Mouse (Mus musculus): Measurements from ENCODE around the gene Sgsm1.
"Not testable (repeated sequence)": the region's sequence is repeated elsewhere in the genome, so short reads cannot be mapped to it uniquely, and the experiment has no call there.

The Sgsm1 gene

GRCm38 (mm10) chr5:113310377-113311003 is at the start of gene Sgsm1:
Gene Sgsm1, minus strand, starts transcription at chr5:113310786.
- DNase-seq = peak; percentile 92

DNA sequence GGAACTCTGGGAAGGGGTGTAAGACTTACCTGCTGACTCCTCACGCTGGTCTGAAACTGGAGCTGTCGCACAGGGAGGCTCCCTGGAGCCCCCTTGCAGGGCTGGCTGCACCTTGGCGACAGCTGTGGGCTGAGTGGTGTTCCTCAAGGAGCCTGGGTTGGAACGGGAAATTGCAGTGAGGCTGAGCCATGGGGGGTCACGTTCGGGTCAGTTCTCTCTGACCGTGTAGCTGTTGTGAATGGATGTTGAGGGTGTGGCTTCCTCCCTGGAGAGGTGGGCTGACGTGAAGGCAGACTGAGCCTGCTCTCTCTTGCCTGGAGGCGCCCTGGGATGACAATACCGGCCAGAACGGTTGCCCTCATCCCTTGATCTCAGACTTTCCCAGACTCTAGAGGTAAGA is 48.2 kb upstream of the Sgsm1 start:
- no peak for DNase-seq

GRCm38 (mm10) chr5:113357656-113358055 is 47.1 kb upstream of the Sgsm1 start:
- DNase-seq = no peak

- no peak for DNase-seq
These were observed 46.6 kb upstream of the Sgsm1 start, which contains the start of gene Aym1 for GRCm38 (mm10) chr5:113357186-113357585. Gene Aym1, plus strand, starts transcription at chr5:113357294.

GRCm38 (mm10) chr5:113354311-113354710 is 43.7 kb upstream of the Sgsm1 start:
- no peak for DNase-seq

DNA sequence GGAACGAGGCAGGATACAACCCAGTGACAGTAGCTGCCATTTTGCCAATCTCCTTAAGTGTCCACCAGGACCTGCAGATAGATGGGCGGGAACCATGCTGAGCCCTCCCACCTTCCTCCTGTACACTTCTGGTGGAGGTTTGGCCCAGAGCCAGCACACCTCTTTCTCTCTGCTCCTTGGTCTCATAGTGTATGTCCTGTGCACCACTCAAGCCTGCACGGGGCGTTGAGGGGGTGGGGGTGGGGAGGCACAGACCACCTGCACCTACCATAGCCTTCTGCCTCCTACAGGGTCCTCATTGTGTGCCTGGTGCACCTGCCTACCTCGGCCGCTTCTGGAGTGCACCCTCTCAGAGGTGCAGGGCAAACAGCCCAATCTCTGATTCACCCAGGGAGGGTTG is 42.0 kb upstream of the Sgsm1 start:
- no peak for DNase-seq

- DNase-seq = no peak
These were observed 41.2 kb upstream of the Sgsm1 start for GRCm38 (mm10) chr5:113351768-113352167.

DNA sequence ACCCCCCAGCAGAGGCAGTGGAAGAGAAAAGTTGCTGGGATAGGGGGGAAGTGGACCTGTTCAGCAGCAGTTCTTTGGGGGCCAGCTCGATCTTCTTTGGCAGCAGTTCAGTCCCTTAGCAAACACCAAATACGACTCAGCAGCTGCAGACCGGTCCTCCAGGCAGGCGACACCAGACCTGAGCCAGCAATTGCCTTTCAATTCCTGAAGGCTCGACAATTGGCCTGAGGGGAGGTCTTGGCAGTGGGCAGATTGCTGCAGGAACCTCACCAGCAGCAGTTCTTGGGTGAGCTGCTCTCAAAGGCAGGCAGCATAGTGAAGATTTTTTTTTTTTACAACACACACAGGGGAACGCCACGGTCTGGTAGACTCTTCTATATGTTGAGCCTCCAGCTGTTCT is 39.2 kb upstream of the Sgsm1 start:
- no peak for DNase-seq

- DNase-seq = no peak
These were observed 38.6 kb upstream of the Sgsm1 start for GRCm38 (mm10) chr5:113349226-113349625.

GRCm38 (mm10) chr5:113348597-113348996 is 38.0 kb upstream of the Sgsm1 start:
- no peak for DNase-seq

DNA sequence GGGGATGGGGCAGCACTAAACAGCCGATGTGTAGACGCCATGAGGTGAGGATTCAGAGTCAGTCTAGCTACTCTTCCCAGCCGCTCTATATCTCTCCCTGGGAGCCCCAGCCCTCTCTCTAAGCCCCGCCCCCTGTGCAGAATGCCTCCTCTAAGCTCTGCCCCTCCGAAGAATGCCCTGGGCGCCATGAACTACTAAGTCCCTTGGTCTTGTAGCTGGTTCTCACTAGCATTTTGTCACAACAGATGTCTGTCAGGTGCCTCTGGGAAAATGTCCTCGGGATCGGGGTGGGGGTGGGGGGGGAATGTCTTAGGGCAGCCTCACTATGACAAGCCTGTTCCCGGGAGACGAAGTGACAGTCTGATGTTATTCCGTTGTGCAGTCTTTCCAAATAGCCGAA is 37.0 kb upstream of the Sgsm1 start:
- no peak for DNase-seq

DNA sequence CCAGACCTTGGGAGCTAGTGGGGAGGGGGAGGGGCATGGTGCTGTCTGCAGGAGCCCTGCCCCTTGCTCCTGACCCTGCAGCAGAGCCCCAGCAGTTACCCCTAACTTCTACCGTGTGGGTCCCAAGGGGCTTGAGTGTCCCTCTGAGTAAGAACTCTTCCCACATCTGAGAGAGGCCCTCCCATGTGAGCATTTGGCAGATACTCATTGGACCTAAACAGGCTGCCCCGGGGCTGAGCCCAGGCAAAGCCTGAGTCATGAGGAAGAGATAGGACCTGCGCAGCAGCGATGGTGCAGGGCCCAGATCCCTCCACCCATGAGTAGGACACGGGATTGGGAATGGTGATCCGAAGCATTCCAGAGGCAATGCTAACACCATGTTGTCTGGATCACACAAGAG is 36.1 kb upstream of the Sgsm1 start:
- not testable (repeated sequence) for DNase-seq

DNA sequence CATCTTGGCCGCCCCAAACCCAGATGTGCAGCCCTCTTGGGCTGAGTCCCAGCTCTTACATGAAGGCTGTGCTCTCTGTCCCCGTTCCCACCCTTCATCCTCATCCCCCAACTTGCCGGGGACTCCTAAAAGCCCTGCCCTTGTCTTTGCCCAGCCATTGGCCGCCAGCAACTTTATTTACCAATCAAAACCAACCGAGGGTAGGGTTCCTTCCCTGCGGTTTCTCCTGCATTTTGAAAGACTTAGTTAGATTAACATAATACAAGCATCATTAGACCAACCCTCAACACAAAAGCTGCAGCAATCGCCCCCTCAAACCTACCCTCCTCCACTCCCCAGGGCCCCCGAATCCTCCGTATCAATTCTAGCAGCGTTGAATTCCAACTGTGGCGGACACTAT is 35.2 kb upstream of the Sgsm1 start:
- DNase-seq = no peak

- no peak for DNase-seq
These were observed 34.2 kb upstream of the Sgsm1 start for GRCm38 (mm10) chr5:113344635-113345386.

DNA sequence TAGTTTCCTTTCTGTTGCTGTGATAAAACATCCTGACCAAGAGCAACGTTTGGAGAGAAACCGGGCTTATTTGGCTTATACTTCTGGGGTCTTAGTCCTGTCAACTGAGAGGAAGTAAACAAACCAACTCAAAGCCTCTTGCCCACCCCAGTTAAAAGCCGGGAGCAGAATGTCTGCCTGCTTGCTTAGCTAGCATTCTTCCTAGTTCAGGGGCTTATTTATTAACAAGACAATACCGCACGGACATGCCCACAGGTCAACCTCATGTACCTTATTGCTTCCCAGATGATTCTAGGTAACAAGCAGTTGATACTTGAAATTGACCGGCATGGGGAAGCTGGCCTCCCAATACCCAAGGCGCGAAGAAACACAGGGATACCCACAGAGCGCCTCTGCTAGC is 25.7 kb upstream of the Sgsm1 start:
- DNase-seq = no peak

- no peak for DNase-seq
These were observed 25.1 kb upstream of the Sgsm1 start for GRCm38 (mm10) chr5:113335732-113336131.

- no peak for DNase-seq
These were observed 24.3 kb upstream of the Sgsm1 start for GRCm38 (mm10) chr5:113334621-113335530.

DNA sequence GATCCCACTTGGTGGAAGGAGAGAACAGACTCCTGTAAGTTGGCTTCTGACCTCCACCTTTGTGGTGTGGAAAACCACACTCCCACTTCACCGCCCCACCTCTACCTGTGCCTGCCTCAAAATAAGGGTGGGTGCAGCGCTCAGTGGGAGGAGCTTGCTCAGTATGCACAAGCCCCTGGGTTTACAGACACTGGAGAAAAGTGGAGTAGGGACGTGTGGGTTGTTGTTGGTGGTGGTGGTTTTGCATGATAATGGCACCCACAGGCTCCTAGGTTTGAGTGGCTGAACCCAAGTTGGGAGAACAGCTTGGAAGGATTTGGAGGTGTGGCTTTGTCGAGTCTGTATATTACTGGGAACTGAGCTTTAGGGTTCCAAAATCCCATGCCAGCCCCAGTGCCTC is 22.3 kb upstream of the Sgsm1 start:
- no peak for DNase-seq

- no peak for DNase-seq
These were observed 21.7 kb upstream of the Sgsm1 start for GRCm38 (mm10) chr5:113332239-113332638.

DNA sequence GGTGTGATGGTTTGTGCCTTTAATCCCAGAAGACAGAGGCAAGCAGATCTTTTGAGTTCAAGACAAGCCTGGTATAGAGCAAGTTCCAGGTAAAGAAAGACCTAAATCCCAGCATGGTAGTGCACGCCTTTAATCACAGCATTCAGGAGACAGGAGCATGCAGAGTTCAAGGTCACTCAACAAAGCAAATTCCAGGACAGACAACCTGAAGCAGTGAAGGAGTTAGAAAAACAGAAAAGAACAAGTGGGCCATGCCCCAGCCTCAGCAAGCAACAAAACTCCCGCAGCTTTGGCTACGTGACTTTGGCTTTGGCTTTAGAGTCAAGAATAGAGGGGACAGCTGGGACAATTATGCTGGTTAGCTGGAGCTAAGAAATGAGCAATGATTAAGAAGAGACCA is 19.6 kb upstream of the Sgsm1 start:
- no peak for DNase-seq

DNA sequence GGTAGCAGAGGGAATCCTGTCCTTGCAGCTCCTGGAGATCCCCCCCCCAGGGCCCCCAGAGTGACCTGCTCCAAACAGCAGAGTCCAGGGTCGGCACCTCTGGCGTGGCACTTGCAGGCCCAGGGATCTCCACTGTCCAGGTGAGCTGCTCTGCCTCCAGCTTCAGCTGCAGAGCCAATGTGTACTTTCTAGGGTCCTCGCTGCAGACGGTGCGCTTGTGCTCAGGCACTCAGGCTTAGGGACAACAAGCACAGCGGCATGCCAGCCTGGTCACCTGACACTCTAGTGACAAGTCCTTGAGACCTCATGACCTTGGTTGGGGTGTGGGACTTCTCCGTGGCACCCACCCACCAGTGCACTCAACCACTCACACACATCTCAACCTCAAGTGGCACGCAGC is 18.9 kb upstream of the Sgsm1 start:
- no peak for DNase-seq

DNA sequence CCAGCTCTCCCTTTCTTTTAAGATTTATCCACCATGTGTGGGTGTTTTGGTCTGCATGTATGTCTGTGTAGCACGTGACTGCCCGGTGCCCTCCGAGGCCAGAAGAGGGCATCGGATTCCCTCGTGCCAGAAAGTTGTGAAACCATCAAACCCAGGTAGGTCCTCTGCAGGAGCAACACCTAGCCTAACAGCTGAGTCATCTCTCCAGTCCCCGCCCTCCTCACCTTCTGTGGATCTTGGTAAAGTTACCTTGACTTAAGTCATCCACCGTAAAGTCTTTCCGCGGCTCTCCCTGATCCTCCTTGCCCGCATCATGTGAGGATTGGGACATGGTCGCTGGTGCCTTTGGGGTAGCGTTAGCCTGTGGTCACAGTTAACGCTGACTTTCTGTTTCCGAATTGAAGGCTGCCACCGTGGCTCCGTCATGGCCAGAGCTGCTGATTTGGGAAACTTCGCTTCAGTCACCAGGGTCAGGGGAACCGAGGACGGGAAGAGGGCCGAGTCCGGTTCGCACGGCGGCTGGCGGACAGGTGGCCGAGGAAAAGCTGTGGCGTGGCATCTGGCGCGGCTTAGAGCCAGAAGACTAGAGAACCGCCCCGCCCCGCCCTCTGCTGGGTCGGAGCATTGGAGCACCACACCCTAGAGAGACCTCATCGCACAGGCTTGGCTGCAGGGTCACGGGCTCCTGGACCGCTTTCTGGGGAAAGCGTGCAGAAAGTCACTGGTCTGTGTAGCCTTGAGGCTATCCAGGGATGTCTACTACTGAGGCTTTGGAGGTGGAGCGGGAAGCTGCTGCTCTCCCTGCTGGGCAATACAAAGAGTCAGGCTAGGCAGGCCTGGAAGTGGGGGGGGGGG is 13.4 kb upstream of the Sgsm1 start:
- no peak for DNase-seq

DNA sequence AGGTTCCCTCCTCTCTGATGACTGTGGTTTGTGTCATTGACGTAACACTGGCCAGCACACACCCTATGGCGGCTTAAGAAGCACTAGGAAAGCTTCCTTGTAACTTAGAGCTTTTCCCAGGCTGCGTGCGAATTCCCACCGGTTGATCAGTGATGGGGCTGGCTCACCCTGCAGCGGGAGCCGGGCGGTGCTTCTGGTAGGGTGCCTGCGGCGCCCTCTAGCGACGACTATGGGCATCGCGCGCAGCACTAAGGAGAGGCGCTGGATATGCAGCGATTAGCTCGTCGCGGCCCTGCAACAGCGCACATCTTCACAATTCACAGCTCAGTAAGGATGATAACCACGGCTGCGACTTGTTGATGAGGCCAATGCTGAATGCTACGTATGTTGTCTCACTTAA is 3.4 kb upstream of the Sgsm1 start:
- peak; percentile 94 for DNase-seq
